Mouse (Mus musculus): Measurements from ENCODE around the gene Fam129a. TPM values are rescaled to one million over a fixed set of nuclear protein-coding genes. Genes with fewer than 3 reads are reported as not detected.

The Fam129a gene
- total RNA-seq (2023), result 100 to 1,000 TPM; 197 to 216 TPM

GRCm38 (mm10) chr1:151570981-151571837, at the start of gene Fam129a:
Gene Fam129a, plus strand, starts transcription at chr1:151571186.

GRCm38 (mm10) chr1:151754881-151755659, 184.1 kb downstream of the Fam129a start, which contains the start of gene Edem3:
Gene Edem3, plus strand, starts transcription at chr1:151755371.

Other genes with a start within 250 kb of the Fam129a start
- gene Ivns1abp, start 226.7 kb upstream of the Fam129a start, total RNA-seq (2023), result 10 to 100 TPM; 76.4 to 95.1 TPM
- 10 to 100 TPM; 15.1 to 17.6 TPM for gene Swt1, start 142.7 kb upstream of the Fam129a start, total RNA-seq (2023)
- gene Trmt1l, start 142.6 kb upstream of the Fam129a start, total RNA-seq (2023), result 10 to 100 TPM; 21.9 to 23.5 TPM
- gene Rnf2, start 70.2 kb upstream of the Fam129a start, total RNA-seq (2023), result 10 to 100 TPM; 22.1 to 26.3 TPM
- gene Edem3, start 184.2 kb downstream of the Fam129a start, total RNA-seq (2023), result 10 to 100 TPM; 13.8 to 16.3 TPM